Mouse (Mus musculus): ENCODE measurements at regions not wholly inside any gene's neighbourhood (a gene's known extent, or its start where the extent isn't known, plus 50 kb on each side); places are given as distances from the start of the nearest gene placed in this dataset.

GRCm38 (mm10) chr1:128805687-128806653 lies 213.9 kb upstream of the Cxcr4 start:
- TF ChIP-seq CTCF (IDR thresholded peaks at IDR 0.05; ENCODE audit: low read depth, low read length) (no peak), POLR2A (IDR thresholded peaks at IDR 0.05; ENCODE audit: insufficient read depth, low read length) (no peak)

Measured in ES-Bruce4 (cell line).